Mouse (Mus musculus) liver, adult 2 months (tissue): ENCODE results near the gene Nkx3-2. TPM values are rescaled to one million over a fixed set of nuclear protein-coding genes. Genes with fewer than 3 reads are reported as not detected.

ENCODE experiments used
- DNase-seq: peaks from one replicate; pipeline ENCODE4 v3.0.0-alpha.2; 2011; ENCODE audit warnings: low read depth, low spot score; ENCODE audit errors: extremely low read depth
- H3K27ac ChIP-seq: fragments of 200-500 bp; replicated peaks from 2 replicates; pipeline ENCODE4 v1.5.1; 2012; ENCODE audit warnings: low read depth, mild to moderate bottlenecking, control low read depth, inconsistent platforms, low read length; ENCODE audit not compliant: insufficient read depth
- H3K27me3 ChIP-seq: fragments of 200-500 bp; 2 replicates; pipeline ENCODE4 v1.6.1; 2012; ENCODE audit warnings: mild to moderate bottlenecking, moderate library complexity, low read length, inconsistent platforms; ENCODE audit not compliant: control insufficient read depth, insufficient read depth
- H3K36me3 ChIP-seq: fragments of 200-500 bp; 2 replicates; pipeline ENCODE4 v1.6.1; 2012; ENCODE audit warnings: low read length, inconsistent platforms; ENCODE audit not compliant: control insufficient read depth, insufficient read depth
- H3K4me1 ChIP-seq: fragments of 200-500 bp; 2 replicates; pipeline ENCODE4 v1.6.1; 2011; ENCODE audit warnings: low read length; ENCODE audit not compliant: control insufficient read depth, insufficient read depth
- H3K4me3 ChIP-seq: fragments of 200-500 bp; 2 replicates; pipeline ENCODE4 v1.5.1; 2011; ENCODE audit warnings: low read depth, mild to moderate bottlenecking, control low read depth, low read length, moderate library complexity; ENCODE audit not compliant: insufficient read depth
- H3K79me2 ChIP-seq: fragments of 200-500 bp; 2 replicates; pipeline ENCODE4 v1.6.1; 2012; ENCODE audit warnings: inconsistent platforms, mild to moderate bottlenecking, low read length, moderate library complexity; ENCODE audit not compliant: control insufficient read depth, insufficient read depth
- H3K9ac ChIP-seq: fragments of 200-500 bp; 2 replicates; pipeline ENCODE4 v1.6.1; 2012; ENCODE audit warnings: low read depth, mild to moderate bottlenecking, control low read depth, inconsistent platforms, low read length
- CTCF ChIP-seq: fragments of 200-500 bp; IDR thresholded peaks from 2 replicates; pipeline ENCODE4 v1.5.1; 2011; ENCODE audit warnings: low read depth, low read length, control low read depth
- POLR2A ChIP-seq: fragments of 200-500 bp; IDR thresholded peaks from 2 replicates; pipeline ENCODE4 v1.6.1; 2011; ENCODE audit warnings: low read length, control low read depth; ENCODE audit not compliant: insufficient read depth; ENCODE audit errors: extremely low read depth
- WGBS: fragments of 180-500 bp; shearing (Covaris S2); methylation state at CpG from one replicate; pipeline ENCODE4 v1.1.7; 2018; 5-methylcytosine and 5-hydroxymethylcytosine counted together
- polyA plus RNA-seq: library from polyadenylated mRNA; depleted of rRNA; stranded (reverse); fragments of >200 nt; gene quantifications from 2 replicates; pipeline ENCODE4 v1.2.3, GENCODE M21; 2012
- total RNA-seq: library from RNA; depleted of rRNA; stranded (reverse); fragments of >200 nt; gene quantifications from 2 replicates; pipeline ENCODE4 v1.2.3, GENCODE M21; 2014

The Nkx3-2 gene
- total and polyA plus RNA-seq, 2 experiments: not detected

- Histone ChIP-seq H3K79me2 (no peaks in the 10 kb centered on the region), H3K36me3 (peaks cover 51% of the 10 kb centered on the region), H3K4me1 (no peaks in the 10 kb centered on the region; the same call in 1 of the 2 replicates), H3K9ac (no peak overlapping the region), H3K27ac (no peak overlapping the region), H3K27me3 (no peaks in the 10 kb centered on the region), H3K4me3 (no peak overlapping the region)
- no peak for DNase-seq
- 87% methylated on average over 2 of the region's 2 CpGs for WGBS
- TF ChIP-seq CTCF: no peak
- TF ChIP-seq POLR2A: no peak
Measured at GRCm38 (mm10) chr5:41804643-41805042, 40.3 kb upstream of the Nkx3-2 start.

GRCm38 (mm10) chr5:41801622-41802021 is 37.3 kb upstream of the Nkx3-2 start:
- no peak overlapping the region for H3K4me3 ChIP-seq
- no peak overlapping the region for H3K9ac ChIP-seq
- 93% methylated on average over 2 of the region's 2 CpGs for WGBS
- DNase-seq: no peak
- H3K36me3 ChIP-seq: peaks cover 46% of the 10 kb centered on the region
- TF ChIP-seq CTCF (no peak), POLR2A (no peak)
- no peaks in the 10 kb centered on the region for H3K79me2 ChIP-seq
- no peaks in the 10 kb centered on the region for H3K4me1 ChIP-seq
- H3K27me3 ChIP-seq: no peaks in the 10 kb centered on the region
- no peak overlapping the region for H3K27ac ChIP-seq

GRCm38 (mm10) chr5:41794434-41794833 is 30.1 kb upstream of the Nkx3-2 start:
- H3K9ac ChIP-seq: no peak overlapping the region
- TF ChIP-seq CTCF: no peak
- no peak for TF ChIP-seq POLR2A
- no peak for DNase-seq
- H3K36me3 ChIP-seq: peaks cover 58% of the 10 kb centered on the region
- H3K27me3 ChIP-seq: no peaks in the 10 kb centered on the region
- no peak overlapping the region for H3K4me3 ChIP-seq
- H3K4me1 ChIP-seq: no peaks in the 10 kb centered on the region
- no peak overlapping the region for H3K27ac ChIP-seq
- H3K79me2 ChIP-seq: no peaks in the 10 kb centered on the region

GRCm38 (mm10) chr5:41790517-41790916 is 26.2 kb upstream of the Nkx3-2 start:
- no peaks in the 10 kb centered on the region for H3K4me1 ChIP-seq
- no peak overlapping the region for H3K9ac ChIP-seq
- H3K4me3 ChIP-seq: no peak overlapping the region
- H3K27ac ChIP-seq: no peak overlapping the region
- no peak for DNase-seq
- peaks cover 64% of the 10 kb centered on the region for H3K36me3 ChIP-seq
- H3K27me3 ChIP-seq: no peaks in the 10 kb centered on the region
- no peaks in the 10 kb centered on the region for H3K79me2 ChIP-seq
- TF ChIP-seq POLR2A (no peak), CTCF (no peak)
- WGBS: 72% methylated on average over 2 of the region's 2 CpGs

GRCm38 (mm10) chr5:41788877-41789276 is 24.6 kb upstream of the Nkx3-2 start:
- DNase-seq: no peak
- Histone ChIP-seq H3K4me1 (no peaks in the 10 kb centered on the region), H3K36me3 (peaks cover 52% of the 10 kb centered on the region), H3K27me3 (no peaks in the 10 kb centered on the region), H3K79me2 (no peaks in the 10 kb centered on the region), H3K27ac (no peak overlapping the region), H3K4me3 (no peak overlapping the region), H3K9ac (no peak overlapping the region)
- TF ChIP-seq CTCF: no peak
- no peak for TF ChIP-seq POLR2A
- 86% methylated on average over 6 of the region's 6 CpGs for WGBS

GRCm38 (mm10) chr5:41781890-41782289 is 17.6 kb upstream of the Nkx3-2 start:
- H3K27me3 ChIP-seq: no peaks in the 10 kb centered on the region
- TF ChIP-seq CTCF: no peak
- TF ChIP-seq POLR2A: no peak
- 88% methylated on average over 5 of the region's 5 CpGs for WGBS

More at GRCm38 (mm10) chr5:41781890-41782289, 17.6 kb upstream of the Nkx3-2 start:
- no peak overlapping the region for H3K9ac ChIP-seq
- no peak for DNase-seq
- peaks cover 7% of the 10 kb centered on the region for H3K36me3 ChIP-seq
- H3K79me2 ChIP-seq: no peaks in the 10 kb centered on the region
- H3K4me1 ChIP-seq: no peaks in the 10 kb centered on the region
- no peak overlapping the region for H3K4me3 ChIP-seq
- no peak overlapping the region for H3K27ac ChIP-seq
